Mouse (Mus musculus) heart, postnatal 0 days (tissue): ENCODE results near the gene Amt. TPM values are rescaled to one million over a fixed set of nuclear protein-coding genes. Genes with fewer than 3 reads are reported as not detected.
A peak's percentile ranks its signal among the peaks of the same experiment; 100 is the strongest.

Experiments
- ATAC-seq: fragments of 200-750 bp; cut with Nextera tagmentation; 2 replicates; pipeline ENCODE4 v1.8.0; 2017; ENCODE audit warnings: low read depth, moderate number of reproducible peaks, moderate library complexity; ENCODE audit not compliant: insufficient read depth
- DNase-seq: peaks from one replicate; pipeline ENCODE4 v3.0.0-alpha.2; 2016; ENCODE audit warnings: low spot score
- H3K27ac ChIP-seq: fragments of 300-500 bp; sonication (generic); 2 replicates; pipeline ENCODE4 v1.5.1; 2014; ENCODE audit warnings: low read depth, mild to moderate bottlenecking
- H3K27me3 ChIP-seq: fragments of 300-500 bp; sonication (generic); 2 replicates; pipeline ENCODE4 v1.6.1; 2014; ENCODE audit warnings: low read length, mixed read lengths; ENCODE audit not compliant: control insufficient read depth, insufficient read depth
- H3K36me3 ChIP-seq: fragments of 300-500 bp; sonication (generic); replicated peaks from 2 replicates; pipeline ENCODE4 v1.6.1; 2014; ENCODE audit warnings: low read length, mixed read lengths; ENCODE audit not compliant: control insufficient read depth, insufficient read depth
- H3K4me1 ChIP-seq: fragments of 300-500 bp; sonication (generic); 2 replicates; pipeline ENCODE4 v1.6.1; 2014; ENCODE audit warnings: antibody characterized with exemption; ENCODE audit not compliant: control insufficient read depth, insufficient read depth
- H3K4me2 ChIP-seq: fragments of 300-500 bp; sonication (generic); 2 replicates; pipeline ENCODE4 v1.6.1; 2014; ENCODE audit warnings: low read depth, mild to moderate bottlenecking, low read length, moderate library complexity
- H3K4me3 ChIP-seq: fragments of 300-500 bp; sonication (generic); 2 replicates; pipeline ENCODE4 v1.5.1; 2014; ENCODE audit warnings: low read depth, low read length
- H3K9ac ChIP-seq: fragments of 300-500 bp; sonication (generic); replicated peaks from 2 replicates; pipeline ENCODE4 v1.6.1; 2014; ENCODE audit warnings: low read depth, low read length, mixed read lengths
- H3K9me3 ChIP-seq: fragments of 300-500 bp; sonication (generic); replicated peaks from 2 replicates; pipeline ENCODE4 v1.6.1; 2016; ENCODE audit warnings: low read length; ENCODE audit not compliant: control insufficient read depth
- CTCF ChIP-seq: IDR thresholded peaks from 2 replicates; pipeline ENCODE4 v1.5.1; 2016; ENCODE audit warnings: antibody characterized with exemption, control low read depth, low read depth
- EP300 ChIP-seq: IDR thresholded peaks from 2 replicates; pipeline ENCODE4 v1.6.1; 2016; ENCODE audit warnings: antibody characterized with exemption, low read depth
- WGBS: fragments of 180-500 bp; shearing (Covaris S2); extraction: QIAGEN DNeasy Blood & Tissue Kit; methylation state at CpG from one replicate; pipeline ENCODE4 v1.1.7; 2014; 5-methylcytosine and 5-hydroxymethylcytosine counted together
- polyA plus RNA-seq: library from polyadenylated mRNA; unstranded; fragments of >200 nt; fragmentation: Nextera tagmentation; extraction: Ambion mirVana; gene quantifications from 2 replicates; pipeline ENCODE4 v1.2.1, GENCODE M21; 2015
- total RNA-seq: library from RNA; depleted of rRNA; stranded (reverse); fragments of >200 nt; gene quantifications from 2 replicates; pipeline ENCODE4 v1.2.3, GENCODE M21; 2014; ENCODE audit warnings: low replicate concordance

Amt gene
- total and polyA plus RNA-seq, 2 experiments from 2014 or later, result 3.7 to 5.4 TPM

GRCm38 (mm10) chr9:108338551-108338885 lies 41.9 kb downstream of the Amt start:
- WGBS, result 19% methylated on average over 6 of the region's 6 CpGs
- Histone ChIP-seq H3K4me2 (peak overlapping the region; percentile 93), H3K27ac (peak overlapping the region; percentile 98), H3K36me3 (peaks cover 31% of the 10 kb centered on the region), H3K27me3 (no peaks in the 10 kb centered on the region), H3K4me3 (peak overlapping the region; percentile 84), H3K4me1 (peaks cover 21% of the 10 kb centered on the region), H3K9me3 (no peaks in the 10 kb centered on the region), H3K9ac (peak overlapping the region; percentile 88)
- ATAC-seq (no peak), DNase-seq (no peak)
- TF ChIP-seq EP300 (no peak), CTCF (no peak)

- H3K4me2 ChIP-seq, result peak within 1 kb of the TSS; percentile 93
- under 1% methylated on average over 49 of the region's 49 CpGs for WGBS
- peaks cover 27% of the 10 kb centered on the region for H3K36me3 ChIP-seq
Observed at GRCm38 (mm10) chr9:108338886-108339781, 42.5 kb downstream of the Amt start, which contains the start of gene Gpx1. Gpx1 (plus strand) TSS chr9:108338903.

GRCm38 (mm10) chr9:108339886-108340257 lies 43.2 kb downstream of the Amt start:
- H3K9me3 ChIP-seq, result no peaks in the 10 kb centered on the region
- H3K4me1 ChIP-seq, result peaks cover 21% of the 10 kb centered on the region
- no peak for ATAC-seq
- peak overlapping the region; percentile 93 for H3K4me2 ChIP-seq
- H3K27ac ChIP-seq, result peak overlapping the region; percentile 98
- H3K27me3 ChIP-seq, result no peaks in the 10 kb centered on the region
- no peak for DNase-seq
- H3K36me3 ChIP-seq, result peaks cover 19% of the 10 kb centered on the region
- peak overlapping the region; percentile 88 for H3K9ac ChIP-seq
- no peak for TF ChIP-seq EP300
- WGBS, result 10% methylated on average over 20 of the region's 20 CpGs
- H3K4me3 ChIP-seq, result peak overlapping the region; percentile 84

More at GRCm38 (mm10) chr9:108338886-108339781, 42.5 kb downstream of the Amt start, which contains the start of gene Gpx1:
- DNase-seq, result peak; percentile 96
- peak within 1 kb of the TSS; percentile 88 for H3K9ac ChIP-seq
- H3K27me3 ChIP-seq, result no peaks in the 10 kb centered on the region
- ATAC-seq, result peak; percentile 93
- TF ChIP-seq CTCF, result 0 out of 2 replicates have a peak, but pooled peaks have one; percentile 9
- TF ChIP-seq EP300, result peak; percentile 55
- peak within 1 kb of the TSS; percentile 84 for H3K4me3 ChIP-seq
- H3K9me3 ChIP-seq, result no peaks in the 10 kb centered on the region
- H3K27ac ChIP-seq, result peak within 1 kb of the TSS; percentile 98
- peaks cover 21% of the 10 kb centered on the region for H3K4me1 ChIP-seq

DNA sequence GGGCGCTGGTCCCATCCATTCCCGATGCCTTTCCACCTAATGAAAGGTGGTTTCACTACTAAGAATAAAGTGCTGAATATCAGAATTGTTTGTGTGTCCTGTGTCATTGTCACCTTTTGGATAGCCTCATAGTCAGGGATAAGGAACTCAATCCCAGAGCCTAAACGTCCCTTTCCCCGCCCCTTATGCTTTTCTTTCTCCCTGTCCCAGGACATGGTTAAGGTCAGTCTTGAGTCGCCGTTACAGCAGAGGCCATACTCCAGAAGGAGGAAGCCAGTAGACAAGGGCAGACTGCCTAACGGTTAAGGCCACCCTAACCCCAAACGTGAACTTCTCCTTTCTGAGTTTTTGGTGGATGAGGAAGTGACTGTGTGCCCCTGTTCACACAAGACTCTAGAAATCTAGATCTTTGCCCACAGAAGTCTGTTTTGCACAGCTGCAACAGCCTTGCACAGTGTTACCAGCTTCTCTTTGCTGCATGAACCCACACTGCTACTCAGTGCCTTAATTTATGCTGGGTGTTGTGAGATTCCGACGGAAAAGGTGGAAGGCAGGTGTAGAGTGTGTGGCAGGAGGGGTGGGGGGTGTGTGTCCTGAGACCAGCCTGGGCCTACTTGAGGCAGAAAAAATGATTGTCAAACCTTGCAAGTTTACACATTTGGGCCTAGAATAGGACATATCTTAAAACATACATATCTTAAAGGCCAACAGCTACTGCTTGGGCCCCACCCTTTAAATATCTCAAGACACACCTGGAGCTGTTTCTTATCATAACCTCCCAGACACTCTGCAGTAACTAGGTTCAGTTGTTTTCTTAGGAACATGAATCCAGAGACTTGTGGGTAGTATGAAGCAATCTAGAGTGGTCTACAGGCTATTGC lies 43.8 kb downstream of the Amt start:
- H3K9me3 ChIP-seq, result no peaks in the 10 kb centered on the region

GRCm38 (mm10) chr9:108341139-108341475 lies 44.5 kb downstream of the Amt start:
- Histone ChIP-seq H3K9ac (peak overlapping the region; percentile 88; the same call in 1 of the 2 replicates), H3K4me1 (peaks cover 21% of the 10 kb centered on the region), H3K27ac (peak overlapping the region; percentile 98; the same call in 1 of the 2 replicates), H3K4me2 (peak overlapping the region; percentile 93; the same call in 1 of the 2 replicates), H3K4me3 (no peak overlapping the region), H3K9me3 (no peaks in the 10 kb centered on the region), H3K36me3 (peaks cover 7% of the 10 kb centered on the region; the same call in 1 of the 2 replicates), H3K27me3 (no peaks in the 10 kb centered on the region)
- TF ChIP-seq EP300 (no peak), CTCF (no peak)
- no peak for DNase-seq
- 77% methylated on average over 5 of the region's 5 CpGs for WGBS
- no peak for ATAC-seq

More for the DNA sequence above, 43.8 kb downstream of the Amt start:
- ATAC-seq (no peak), DNase-seq (no peak)
- WGBS, result 44% methylated on average over 10 of the region's 10 CpGs
- H3K36me3 ChIP-seq, result peaks cover 13% of the 10 kb centered on the region
- peak overlapping the region; percentile 93 for H3K4me2 ChIP-seq
- H3K9ac ChIP-seq, result peak overlapping the region; percentile 88
- H3K27ac ChIP-seq, result peak overlapping the region; percentile 98
- peak overlapping the region; percentile 84 for H3K4me3 ChIP-seq
- TF ChIP-seq CTCF, result no peak
- TF ChIP-seq EP300, result no peak
- peaks cover 21% of the 10 kb centered on the region for H3K4me1 ChIP-seq
- H3K27me3 ChIP-seq, result no peaks in the 10 kb centered on the region
